Mouse (Mus musculus) megakaryocyte, embryonic 14.5 days (primary cell): ENCODE data around the gene St5. TPM values are rescaled to one million over a fixed set of nuclear protein-coding genes. Genes with fewer than 3 reads are reported as not detected.

Source experiments
- H3K27me3 ChIP-seq: replicated peaks from 2 replicates; pipeline ENCODE3; 2012; ENCODE audit warnings: inconsistent platforms
- H3K36me3 ChIP-seq: replicated peaks from 2 replicates; pipeline ENCODE3; 2012; ENCODE audit warnings: low read length, inconsistent platforms, mixed read lengths
- H3K4me1 ChIP-seq: 2 replicates; pipeline ENCODE4 v1.6.1; 2012; ENCODE audit warnings: inconsistent platforms
- H3K4me3 ChIP-seq: replicated peaks from 2 replicates; pipeline ENCODE3; 2012; ENCODE audit warnings: moderate library complexity, mild to moderate bottlenecking, inconsistent platforms
- H3K9me3 ChIP-seq: 2 replicates; pipeline ENCODE4 v1.6.1; 2012; ENCODE audit warnings: inconsistent platforms
- FLI1 ChIP-seq: IDR thresholded peaks from 2 replicates; pipeline ENCODE4 v1.6.1; 2012; ENCODE audit warnings: low read length, inconsistent platforms, mixed read lengths
- GATA1 ChIP-seq: IDR thresholded peaks from 3 replicates; pipeline ENCODE4 v1.6.1; 2012; ENCODE audit warnings: mixed read lengths, low read length, inconsistent platforms, borderline replicate concordance
- polyA plus RNA-seq: library from polyadenylated mRNA; stranded (reverse); fragments of >175 nt; gene quantifications from 2 replicates; pipeline ENCODE4 v1.2.3, GENCODE M21; 2012; ENCODE audit warnings: low replicate concordance; ENCODE audit not compliant: insufficient read depth

The St5 gene
- polyA plus RNA-seq, 1 experiment: 1.1 TPM

DNA sequence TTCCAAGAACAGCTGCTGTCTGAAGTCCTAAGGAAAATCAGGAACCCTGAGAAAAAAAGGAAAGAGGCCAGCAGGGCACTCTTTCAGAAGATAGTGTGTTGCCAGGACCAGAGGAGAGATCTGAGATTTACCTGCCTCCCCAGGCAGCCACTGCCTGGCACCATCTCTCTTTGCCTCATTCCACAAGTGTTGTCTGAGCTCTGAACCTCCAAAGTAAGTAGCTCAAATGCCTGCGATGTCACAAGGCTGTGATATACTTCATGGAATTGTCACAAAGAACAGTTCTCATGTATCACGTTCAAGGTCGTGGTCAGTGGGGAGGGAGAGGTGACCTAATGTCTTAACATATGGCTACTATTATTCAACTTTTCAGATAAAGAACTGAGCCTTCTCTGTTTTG is 186.9 kb downstream of the St5 start:
- H3K36me3 ChIP-seq: peaks cover 16% of the 10 kb centered on the region
- H3K27me3 ChIP-seq: no peaks in the 10 kb centered on the region
- TF ChIP-seq FLI1 (no peak), GATA1 (no peak)
- H3K4me1 ChIP-seq: peaks cover 46% of the 10 kb centered on the region
- no peaks in the 10 kb centered on the region for H3K9me3 ChIP-seq
- H3K4me3 ChIP-seq: no peak overlapping the region

DNA sequence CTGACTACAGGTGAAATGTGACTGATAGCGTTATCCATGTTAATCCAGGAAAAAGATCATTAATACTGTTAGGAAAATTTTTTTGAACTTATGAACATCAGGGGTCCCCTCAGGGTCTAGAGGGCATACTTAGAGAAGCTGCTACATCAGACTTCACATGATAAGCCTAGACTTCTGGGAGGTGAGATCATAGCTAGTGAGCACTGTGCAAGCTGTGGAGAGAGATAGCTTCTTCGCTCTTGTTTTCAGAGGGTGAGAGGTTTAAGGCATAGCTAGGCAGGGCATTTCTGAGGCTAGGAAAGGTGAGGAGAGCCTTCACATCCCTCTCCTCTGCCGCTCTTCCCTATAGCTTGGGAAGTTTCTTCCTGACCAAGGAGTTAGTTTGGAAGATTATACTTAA is 191.6 kb downstream of the St5 start:
- Histone ChIP-seq H3K4me3 (no peak overlapping the region), H3K27me3 (peaks cover 7% of the 10 kb centered on the region), H3K9me3 (no peaks in the 10 kb centered on the region), H3K4me1 (peaks cover 25% of the 10 kb centered on the region), H3K36me3 (no peaks in the 10 kb centered on the region)
- TF ChIP-seq GATA1 (no peak), FLI1 (no peak)

DNA sequence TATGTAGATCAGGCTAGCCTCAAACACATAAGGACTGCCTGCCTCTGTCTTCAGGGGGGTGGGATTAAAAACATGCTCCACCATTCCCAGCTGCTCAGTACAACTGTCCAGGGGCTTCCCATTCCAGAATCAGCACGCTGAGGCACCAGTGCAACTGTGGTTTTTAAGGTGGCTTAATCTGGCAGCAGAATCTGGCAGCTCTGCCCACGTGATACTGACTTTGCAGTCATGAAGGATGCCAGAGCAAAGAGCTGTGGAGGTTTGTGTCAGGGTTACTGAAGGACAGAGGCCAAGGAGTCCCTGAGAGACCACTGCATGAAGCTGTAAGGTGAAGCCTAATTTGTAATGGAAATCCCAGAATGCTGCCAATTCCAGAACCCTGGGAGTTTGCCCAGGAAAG is 192.6 kb downstream of the St5 start:
- Histone ChIP-seq H3K36me3 (no peaks in the 10 kb centered on the region), H3K9me3 (no peaks in the 10 kb centered on the region), H3K27me3 (peaks cover 7% of the 10 kb centered on the region), H3K4me3 (no peak overlapping the region), H3K4me1 (peaks cover 20% of the 10 kb centered on the region)
- no peak for TF ChIP-seq GATA1
- TF ChIP-seq FLI1: no peak

DNA sequence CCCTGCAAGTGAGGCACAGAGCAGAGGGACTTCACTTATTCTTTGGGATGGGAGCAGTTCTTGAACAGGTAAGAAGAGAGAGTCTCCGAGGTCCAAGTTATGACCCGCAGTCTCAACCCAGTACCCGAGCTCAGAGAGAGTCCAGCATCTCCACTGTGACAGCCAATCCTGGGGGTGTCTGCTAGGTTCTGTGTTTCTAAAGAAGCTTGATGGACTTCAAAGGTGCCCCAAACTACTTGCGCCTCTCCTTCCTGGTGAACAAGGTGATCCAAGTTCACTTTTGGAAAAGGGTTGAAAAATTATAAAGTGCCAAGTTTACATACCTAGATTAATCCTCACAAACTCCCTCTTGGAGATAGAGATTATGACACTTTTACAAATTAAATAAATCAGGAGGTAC is 195.4 kb downstream of the St5 start, which contains the start of gene Trim66:
Trim66 (minus strand) TSS at position 101 of the 400 bp plus-strand sequence.
- Histone ChIP-seq H3K27me3 (peaks cover 7% of the 10 kb centered on the region), H3K36me3 (no peaks in the 10 kb centered on the region), H3K9me3 (no peaks in the 10 kb centered on the region), H3K4me3 (no peak within 1 kb of the TSS), H3K4me1 (peaks cover 16% of the 10 kb centered on the region)
- TF ChIP-seq FLI1 (no peak), GATA1 (no peak)

DNA sequence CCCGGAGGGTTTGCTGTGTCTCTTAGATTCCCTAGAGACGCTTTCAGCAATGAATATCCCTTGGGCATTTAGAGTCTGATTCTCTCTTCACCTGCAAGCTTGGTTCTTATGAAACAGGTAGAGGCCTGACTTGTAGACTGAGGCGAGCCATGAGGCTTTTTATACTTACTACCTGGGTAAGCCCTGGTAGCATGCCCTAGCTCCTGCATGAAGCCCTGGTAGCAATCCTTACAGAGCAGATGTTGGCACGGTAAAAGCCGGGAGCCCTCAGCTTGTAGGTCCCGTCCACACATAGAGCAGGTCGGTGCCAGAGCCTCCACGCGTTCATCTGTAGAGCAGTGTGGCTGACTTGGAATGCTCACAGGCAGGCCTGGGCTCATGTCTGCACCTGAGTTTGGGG is 195.8 kb downstream of the St5 start:
- H3K27me3 ChIP-seq: peaks cover 7% of the 10 kb centered on the region
- peaks cover 16% of the 10 kb centered on the region for H3K4me1 ChIP-seq
- TF ChIP-seq GATA1: no peak
- no peak for TF ChIP-seq FLI1
- no peaks in the 10 kb centered on the region for H3K9me3 ChIP-seq
- no peaks in the 10 kb centered on the region for H3K36me3 ChIP-seq
- H3K4me3 ChIP-seq: no peak overlapping the region

DNA sequence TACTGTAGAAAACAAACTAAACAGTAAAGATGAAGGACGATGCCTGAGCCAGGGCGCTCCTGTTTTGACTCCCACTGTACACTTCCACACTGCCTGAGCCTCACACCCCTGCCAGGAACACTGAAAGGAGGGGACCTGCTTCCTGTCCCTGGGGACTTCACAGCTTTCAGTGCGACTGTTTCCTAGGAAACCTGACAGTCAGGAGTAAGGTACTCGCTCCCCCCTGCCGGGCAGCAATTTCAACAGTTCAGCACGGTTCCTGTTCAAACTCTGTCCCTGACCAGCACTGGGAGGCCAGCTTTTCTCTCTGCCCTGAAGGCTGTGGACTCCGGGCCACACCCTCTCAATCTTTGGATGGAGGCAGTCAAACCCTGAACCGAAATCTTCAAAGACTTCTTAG is 196.3 kb downstream of the St5 start:
- no peak overlapping the region for H3K4me3 ChIP-seq
- TF ChIP-seq GATA1 (no peak), FLI1 (no peak)

DNA sequence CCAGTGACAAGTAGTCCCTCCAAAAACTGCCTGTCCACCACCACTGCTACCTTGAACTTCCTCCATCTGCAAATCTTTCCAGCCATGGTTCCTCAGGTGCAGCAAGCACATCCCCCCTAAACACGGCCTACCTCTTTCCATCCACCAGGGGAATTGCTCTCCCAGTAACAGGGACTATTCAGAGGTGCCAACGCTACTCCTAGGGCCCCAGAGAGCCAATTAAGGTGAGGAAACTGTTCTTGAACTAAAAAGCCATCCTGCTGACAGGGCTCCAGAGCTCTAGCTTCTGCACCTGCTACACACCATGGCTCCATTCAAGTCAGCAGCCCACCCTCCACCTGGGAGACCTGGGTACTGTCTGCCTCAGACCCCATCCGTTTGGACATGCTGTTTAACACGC is 205.9 kb downstream of the St5 start:
- H3K36me3 ChIP-seq: no peaks in the 10 kb centered on the region
- H3K4me3 ChIP-seq: no peak overlapping the region
- TF ChIP-seq GATA1 (no peak), FLI1 (no peak)
- peaks cover 25% of the 10 kb centered on the region for H3K27me3 ChIP-seq
- H3K4me1 ChIP-seq: no peaks in the 10 kb centered on the region
- H3K9me3 ChIP-seq: no peaks in the 10 kb centered on the region

More for the DNA sequence above, 196.3 kb downstream of the St5 start:
- no peaks in the 10 kb centered on the region for H3K9me3 ChIP-seq
- H3K27me3 ChIP-seq: peaks cover 7% of the 10 kb centered on the region
- no peaks in the 10 kb centered on the region for H3K36me3 ChIP-seq
- H3K4me1 ChIP-seq: peaks cover 16% of the 10 kb centered on the region

DNA sequence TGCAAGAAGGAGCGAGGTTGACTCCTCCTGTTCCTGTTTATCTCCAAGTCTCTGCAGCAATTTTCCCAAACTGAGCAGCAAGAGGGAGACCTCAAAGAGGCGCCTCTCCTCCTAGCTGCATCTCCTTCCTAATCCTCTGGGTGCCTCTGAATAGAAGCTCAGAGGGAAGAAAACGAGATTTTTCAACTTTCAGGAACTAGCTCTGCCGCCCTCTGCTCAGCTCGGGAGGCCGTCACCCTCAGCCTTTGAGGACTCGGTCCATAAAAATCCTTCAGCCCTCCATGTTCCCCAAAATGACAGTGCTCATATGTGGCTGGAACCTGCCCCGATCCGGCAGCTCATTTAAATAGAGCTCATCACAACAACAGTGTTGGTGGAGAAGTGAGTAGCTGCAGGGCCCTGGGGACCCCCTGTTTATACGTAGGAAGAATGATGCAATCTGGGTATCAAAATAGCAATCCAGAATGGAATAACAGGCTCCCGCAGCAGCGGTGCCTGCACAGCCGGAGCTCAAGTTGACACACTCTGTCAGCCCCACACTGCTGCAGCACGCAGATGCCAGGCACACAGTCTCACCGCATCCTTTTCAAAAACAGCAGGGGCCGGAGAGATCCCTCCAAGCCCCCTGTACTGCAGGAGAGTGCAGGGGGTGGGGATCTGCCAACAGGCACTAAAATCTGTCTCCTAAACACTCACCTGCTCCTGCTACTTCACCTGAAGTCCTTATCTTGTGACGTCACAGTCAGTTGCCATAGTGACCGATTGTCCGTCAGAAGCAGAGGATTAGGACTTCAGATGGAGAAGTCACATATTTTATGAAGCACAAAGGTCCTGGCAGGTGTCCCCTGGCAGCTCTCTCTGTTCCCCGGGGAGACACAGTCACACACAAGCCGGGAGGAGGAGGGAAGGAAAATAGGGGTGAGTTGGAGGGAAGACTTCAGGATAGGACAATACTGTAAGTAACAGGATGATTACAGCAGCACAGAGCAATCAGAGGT is 209.8 kb downstream of the St5 start:
- H3K4me3 ChIP-seq: no peak overlapping the region
- no peaks in the 10 kb centered on the region for H3K9me3 ChIP-seq
- H3K4me1 ChIP-seq: no peaks in the 10 kb centered on the region
- H3K27me3 ChIP-seq: peaks cover 38% of the 10 kb centered on the region
- TF ChIP-seq GATA1: no peak
- TF ChIP-seq FLI1: no peak
- no peaks in the 10 kb centered on the region for H3K36me3 ChIP-seq

DNA sequence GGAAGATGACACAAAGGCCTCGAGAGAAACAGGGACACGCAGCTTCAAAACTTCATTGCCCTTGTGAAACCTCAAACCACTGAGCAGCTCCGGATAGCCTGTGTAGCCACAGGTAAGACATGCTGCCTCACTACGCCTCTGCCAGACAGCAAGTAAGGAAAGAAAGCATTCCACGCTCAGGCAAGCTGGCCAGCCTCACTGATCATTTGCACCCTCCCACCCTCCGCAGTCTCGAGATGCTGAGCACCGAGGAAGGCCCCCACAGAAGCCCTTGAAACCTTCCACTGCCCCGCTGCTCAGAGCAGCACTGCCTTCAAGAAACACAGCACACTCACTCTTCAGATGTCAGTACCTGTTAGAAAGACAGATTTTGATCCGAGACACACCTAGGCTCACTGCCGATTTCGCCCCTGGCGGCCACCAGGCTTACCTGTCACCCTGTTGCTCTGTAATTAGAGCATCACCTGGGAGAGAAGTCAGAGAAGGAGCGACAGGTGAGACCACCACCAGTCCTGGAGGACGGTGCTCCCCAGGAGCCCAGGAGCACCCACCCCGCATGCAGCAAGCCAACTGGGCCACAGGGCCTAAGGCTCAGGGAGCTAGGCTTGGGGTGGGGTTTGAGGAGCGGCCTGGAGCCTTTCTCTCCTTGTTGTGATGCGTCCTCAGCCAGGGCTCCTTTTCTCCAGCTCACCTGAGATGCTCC is 210.6 kb downstream of the St5 start:
- H3K9me3 ChIP-seq: no peaks in the 10 kb centered on the region
- peaks cover 37% of the 10 kb centered on the region for H3K27me3 ChIP-seq
- H3K4me3 ChIP-seq: no peak overlapping the region
- TF ChIP-seq GATA1 (no peak), FLI1 (no peak)
- H3K36me3 ChIP-seq: no peaks in the 10 kb centered on the region
- H3K4me1 ChIP-seq: no peaks in the 10 kb centered on the region

DNA sequence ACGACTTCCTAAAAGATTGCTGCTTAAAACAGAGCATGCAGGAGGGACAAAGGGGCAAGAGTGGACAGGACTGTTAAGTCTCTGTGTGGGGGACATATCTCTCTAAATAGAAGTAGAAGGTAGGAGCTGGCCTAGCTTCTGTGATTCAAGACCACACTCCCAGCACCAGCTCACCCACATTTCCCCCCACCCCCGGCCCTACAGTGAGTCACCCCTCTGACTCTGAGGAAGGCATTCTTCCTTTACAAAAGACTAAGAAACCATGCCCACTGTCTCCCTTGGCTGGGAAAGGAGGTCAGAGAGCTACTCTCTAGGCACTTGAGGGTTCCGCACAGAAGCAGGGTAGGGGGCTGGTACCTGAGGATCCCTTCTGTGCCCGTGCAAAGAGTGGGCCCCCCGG is 219.2 kb downstream of the St5 start:
- H3K9me3 ChIP-seq: no peaks in the 10 kb centered on the region
- peaks cover 22% of the 10 kb centered on the region for H3K27me3 ChIP-seq
- H3K4me1 ChIP-seq: no peaks in the 10 kb centered on the region; the same call in 1 of the 2 replicates

More for the DNA sequence above, 219.2 kb downstream of the St5 start:
- H3K36me3 ChIP-seq: no peaks in the 10 kb centered on the region
- TF ChIP-seq FLI1: no peak
- no peak for TF ChIP-seq GATA1
- H3K4me3 ChIP-seq: no peak overlapping the region
